Mouse (Mus musculus): ENCODE measurements at regions not wholly inside any gene's neighbourhood (a gene's known extent, or its start where the extent isn't known, plus 50 kb on each side); places are given as distances from the start of the nearest gene placed in this dataset.

GRCm38 (mm10) chr15:36719241-36719640 is 288.3 kb downstream of the Zfp706 start:
- no peak for DNase-seq (ENCODE audit: low spot score)
- intact Hi-C loops (cut with DNase I), result loop anchor here (5.0 to 10.0 kb wide), 3 partner anchors 63 to 386 kb away; partner anchors contain the start of gene Zfp706

DNA sequence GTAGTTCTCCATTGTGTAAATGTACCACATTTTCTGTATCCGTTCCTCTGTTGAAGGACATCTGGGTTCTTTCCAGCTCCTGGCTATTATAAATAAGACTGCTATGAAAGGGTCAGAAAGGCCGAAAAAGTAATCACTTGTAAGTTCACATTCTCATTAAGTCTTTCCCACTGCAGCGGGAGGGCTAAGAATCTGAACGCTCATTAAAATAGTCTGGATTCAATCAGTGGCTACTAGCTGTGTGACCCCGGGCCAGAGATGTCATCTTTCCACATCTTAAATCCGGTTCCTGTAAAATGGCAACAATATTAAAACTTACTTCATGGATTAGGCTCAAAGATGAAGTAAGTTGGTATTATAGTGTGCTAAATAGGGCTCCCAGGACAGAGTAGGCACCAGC is 289.7 kb downstream of the Zfp706 start:
- intact Hi-C loops (cut with DNase I), result loop anchor here (5.0 to 10.0 kb wide), 3 partner anchors 64 to 387 kb away; partner anchors contain the start of gene Zfp706
- DNase-seq (ENCODE audit: low spot score), result no peak

DNA sequence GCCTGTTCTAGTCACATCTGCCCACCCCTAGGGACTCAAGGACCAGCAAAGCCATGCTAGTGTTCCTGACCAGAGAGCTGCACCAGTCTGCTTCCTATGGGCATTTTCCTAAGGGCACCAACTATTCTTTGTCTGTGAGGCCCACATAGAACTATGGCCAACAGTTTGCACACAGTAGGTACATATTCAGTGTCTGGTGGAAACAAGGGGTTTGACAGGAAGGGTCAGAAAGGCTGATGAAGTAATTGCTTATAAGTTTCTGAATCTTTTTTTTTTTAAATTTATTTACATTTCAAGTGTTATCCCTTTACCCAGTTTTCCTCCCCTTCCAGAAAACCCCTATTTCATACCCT is 290.9 kb downstream of the Zfp706 start:
- DNase-seq (ENCODE audit: low spot score), result no peak
- intact Hi-C loops (cut with DNase I), result loop anchor here (5.0 to 10.0 kb wide), 3 partner anchors 66 to 388 kb away; partner anchors contain the start of gene Zfp706

DNA sequence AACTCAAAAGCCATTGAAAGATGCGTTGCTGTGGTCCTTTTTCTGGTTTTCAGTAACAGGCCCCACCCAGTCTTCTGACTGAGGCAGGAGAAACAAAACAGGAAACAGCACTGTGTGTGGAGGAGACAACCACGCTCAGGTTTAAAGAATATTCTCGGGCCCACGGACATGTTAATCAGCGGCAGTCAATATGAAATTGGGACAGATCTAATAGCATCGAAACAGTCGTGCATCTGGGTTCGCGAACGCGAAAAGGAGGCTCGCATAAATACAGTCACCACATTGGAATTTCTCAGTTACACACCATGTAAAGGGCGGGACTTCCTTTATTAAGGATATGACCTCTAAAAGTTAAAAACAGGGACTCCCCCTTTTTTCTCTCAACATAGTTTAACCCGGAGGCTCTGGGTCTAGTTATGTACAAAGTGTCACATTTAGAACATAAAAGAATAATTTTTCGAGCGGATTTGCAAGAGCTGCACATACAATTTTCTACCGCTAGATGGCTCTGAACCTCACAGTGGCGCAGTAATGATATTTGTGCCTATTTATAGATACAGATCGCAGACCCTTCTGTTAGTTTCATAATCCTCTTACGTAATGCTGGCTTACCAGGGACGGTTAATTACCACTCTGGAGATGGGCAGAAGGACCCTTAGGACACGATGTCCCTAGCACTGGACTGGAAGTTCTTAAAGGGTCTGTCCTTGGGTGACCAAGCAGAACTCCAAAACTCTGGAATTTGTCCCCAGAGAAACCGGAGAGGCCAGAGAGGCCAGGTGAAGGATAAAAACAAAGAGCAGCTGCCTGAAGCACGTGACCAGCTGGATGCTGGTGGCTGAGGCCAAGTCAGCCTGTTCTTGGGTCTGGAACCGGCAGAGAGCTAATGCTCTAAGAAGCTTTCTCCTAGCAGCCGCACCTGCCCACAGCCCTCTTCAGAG is 291.6 kb downstream of the Zfp706 start:
- intact Hi-C loops (cut with DNase I), result loop anchor here (5.0 to 10.0 kb wide), 3 partner anchors 66 to 389 kb away; partner anchors contain the start of gene Zfp706

GRCm38 (mm10) chr15:36715159-36715558 is 292.4 kb downstream of the Zfp706 start:
- no peak for DNase-seq (ENCODE audit: low spot score)
- intact Hi-C loops (cut with DNase I), result loop anchor here (5.0 to 10.0 kb wide), 3 partner anchors 67 to 390 kb away; partner anchors contain the start of gene Zfp706

More for the DNA sequence above, 291.6 kb downstream of the Zfp706 start:
- DNase-seq (ENCODE audit: low spot score), result peak; percentile 78

- no peak for DNase-seq (ENCODE audit: low spot score)
- intact Hi-C loops (cut with DNase I), result loop anchor here (2.0 to 10.0 kb wide), 4 partner anchors 99 to 542 kb away; no protein-coding TSS in a partner anchor
These were observed 297.8 kb downstream of the Zfp706 start for GRCm38 (mm10) chr15:36709788-36710187.

DNA sequence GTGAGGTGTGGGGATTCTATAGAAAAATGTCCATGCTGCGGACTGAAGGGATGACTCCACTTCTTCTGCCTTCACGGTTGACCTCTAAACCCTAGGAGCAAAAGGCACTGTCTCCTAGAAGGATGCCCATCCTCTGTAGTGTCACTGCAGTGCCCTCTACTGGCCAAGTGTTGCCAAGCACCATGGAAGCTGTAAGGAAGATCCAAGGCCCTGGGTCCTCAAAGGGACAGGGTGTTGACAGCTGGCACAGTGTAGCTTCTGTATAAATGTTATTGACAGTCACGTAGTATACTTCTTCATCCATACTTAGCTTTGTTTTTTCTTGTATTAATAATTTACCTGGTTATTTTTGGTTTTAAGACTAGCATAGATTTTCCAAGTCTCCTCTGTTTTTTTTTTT is 299.1 kb downstream of the Zfp706 start:
- intact Hi-C loops (cut with DNase I), result loop anchor here (1.0 to 5.0 kb wide), 4 partner anchors 98 to 541 kb away; no protein-coding TSS in a partner anchor
- peak; percentile 27 for DNase-seq (ENCODE audit: low spot score)

DNA sequence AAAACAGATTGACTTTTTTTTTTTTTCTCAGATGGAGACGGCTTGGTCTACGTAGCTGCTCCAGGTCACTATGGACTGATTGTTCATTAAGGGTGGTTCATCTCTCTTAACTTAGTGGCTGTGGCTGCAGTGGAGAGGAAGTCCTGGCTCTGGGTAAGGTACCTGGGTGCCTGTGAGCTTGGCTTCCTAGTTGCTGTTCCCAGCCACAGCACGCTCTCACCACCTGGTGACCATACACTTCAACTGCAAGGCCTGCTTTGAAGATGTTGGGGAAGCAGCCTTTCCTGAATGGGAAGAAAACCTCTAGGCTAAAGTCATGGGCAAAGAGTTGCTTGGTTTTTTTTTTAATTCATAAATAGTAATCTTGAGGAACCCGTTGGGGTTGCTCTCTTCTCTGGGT is 301.6 kb downstream of the Zfp706 start:
- intact Hi-C loops (cut with DNase I), result loop anchor here (1.0 to 5.0 kb wide), 3 partner anchors 127 to 539 kb away; no protein-coding TSS in a partner anchor
- no peak for DNase-seq (ENCODE audit: low spot score)

DNA sequence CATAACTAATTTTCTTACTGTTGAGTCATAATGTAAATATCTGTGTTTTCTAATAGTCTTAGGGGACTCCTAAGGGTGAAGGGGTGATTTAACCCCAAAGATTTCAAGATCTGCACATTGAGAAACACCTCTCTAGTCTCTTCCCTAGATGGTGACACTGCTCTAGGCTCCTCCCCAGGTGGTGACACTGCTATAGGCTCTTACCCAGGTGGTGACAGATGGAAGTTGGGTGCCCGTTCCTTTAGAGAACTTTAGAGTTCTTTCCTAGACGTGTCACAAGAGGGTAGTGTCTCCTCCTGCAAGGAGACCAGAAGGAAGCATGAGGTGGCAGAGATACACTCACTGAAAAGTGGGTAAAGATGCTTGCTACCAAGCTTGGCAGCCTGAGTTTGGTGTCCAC is 302.2 kb downstream of the Zfp706 start:
- DNase-seq (ENCODE audit: low spot score), result no peak
- intact Hi-C loops (cut with DNase I), result loop anchor here (5.0 kb wide), 2 partner anchors 188 to 538 kb away; no protein-coding TSS in a partner anchor

GRCm38 (mm10) chr15:36701846-36702245 is 305.7 kb downstream of the Zfp706 start:
- no peak for DNase-seq (ENCODE audit: low spot score)
- intact Hi-C loops (cut with DNase I), result no loop called here

- intact Hi-C loops (cut with DNase I), result no loop called here
These were observed 307.4 kb downstream of the Zfp706 start for GRCm38 (mm10) chr15:36700196-36700595.

DNA sequence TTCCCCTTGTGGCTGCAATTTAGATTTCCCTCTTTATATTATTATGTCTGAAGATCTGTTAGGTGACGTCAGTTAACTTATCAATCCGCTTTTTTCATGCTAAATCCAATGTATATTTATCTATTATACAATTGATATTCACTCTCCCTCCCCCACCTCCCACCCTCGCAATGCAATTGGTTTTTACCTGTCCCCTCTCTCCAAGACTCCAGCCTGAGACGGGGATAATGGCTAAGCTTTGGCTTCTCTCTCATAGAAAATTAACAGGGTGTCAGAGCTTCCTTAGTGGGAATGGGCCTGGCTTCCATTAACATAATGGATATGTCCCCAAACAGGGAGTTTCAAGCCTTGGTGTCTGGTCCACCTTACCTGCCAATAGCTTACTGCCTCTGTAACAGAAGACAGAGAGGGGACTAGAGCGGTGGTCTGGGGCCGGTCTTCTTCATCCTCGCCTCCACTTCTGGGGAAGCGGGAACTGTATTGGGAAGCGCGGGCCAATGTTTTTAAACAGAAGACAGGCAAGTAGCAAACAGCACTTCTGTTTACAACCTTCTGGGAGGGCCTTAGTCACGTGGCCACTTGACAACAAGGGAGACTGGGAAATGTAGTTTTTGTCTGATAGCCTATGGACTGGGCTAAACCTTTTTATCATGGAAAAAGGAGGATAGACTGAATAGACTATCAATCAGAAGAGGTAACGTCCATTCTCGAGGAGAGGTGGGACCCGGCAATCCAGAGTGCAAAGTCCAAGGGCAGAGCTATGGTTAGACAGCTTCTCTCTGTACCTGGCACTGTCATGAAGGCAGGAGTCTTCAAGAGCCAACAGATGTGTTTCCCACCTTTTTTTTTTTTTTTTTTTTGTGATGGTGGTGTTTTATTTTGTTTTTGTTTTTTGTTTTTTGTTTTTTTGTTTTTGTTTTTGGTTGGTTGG is 312.1 kb downstream of the Zfp706 start:
- DNase-seq (ENCODE audit: low spot score), result no peak
- intact Hi-C loops (cut with DNase I), result no loop called here

More at GRCm38 (mm10) chr15:36700196-36700595, 307.4 kb downstream of the Zfp706 start:
- no peak for DNase-seq (ENCODE audit: low spot score)

GRCm38 (mm10) chr15:36691002-36691652 is 316.4 kb downstream of the Zfp706 start:
- DNase-seq (ENCODE audit: low spot score), result no peak
- intact Hi-C loops (cut with DNase I), result loop anchor here (5.0 kb wide), 1 partner anchor 79 kb away; no protein-coding TSS in a partner anchor

- intact Hi-C loops (cut with DNase I), result loop anchor here (5.0 kb wide), 1 partner anchor 78 kb away; no protein-coding TSS in a partner anchor
- DNase-seq (ENCODE audit: low spot score), result no peak
These were observed 317.7 kb downstream of the Zfp706 start for GRCm38 (mm10) chr15:36689881-36690280.

DNA sequence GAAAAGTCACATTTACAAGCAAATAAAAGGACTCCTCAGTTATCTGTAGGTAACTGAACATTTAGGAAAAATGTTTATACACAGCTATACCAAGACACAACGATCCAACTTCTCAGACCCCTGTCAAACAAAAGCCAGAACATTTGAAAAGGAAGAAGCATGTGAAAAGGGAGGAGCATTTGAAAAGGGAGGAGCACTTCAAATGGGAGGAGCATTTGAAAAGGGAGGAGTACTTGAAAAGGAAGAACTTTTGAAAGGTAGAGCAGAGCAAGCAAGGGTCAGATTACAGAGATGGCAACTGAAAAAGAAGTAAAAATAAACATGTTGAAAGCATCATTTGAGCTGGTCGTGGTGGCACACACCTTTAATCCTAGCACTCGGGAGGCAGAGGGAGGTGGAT is 318.3 kb downstream of the Zfp706 start:
- intact Hi-C loops (cut with DNase I), result no loop called here
- DNase-seq (ENCODE audit: low spot score), result no peak

DNA sequence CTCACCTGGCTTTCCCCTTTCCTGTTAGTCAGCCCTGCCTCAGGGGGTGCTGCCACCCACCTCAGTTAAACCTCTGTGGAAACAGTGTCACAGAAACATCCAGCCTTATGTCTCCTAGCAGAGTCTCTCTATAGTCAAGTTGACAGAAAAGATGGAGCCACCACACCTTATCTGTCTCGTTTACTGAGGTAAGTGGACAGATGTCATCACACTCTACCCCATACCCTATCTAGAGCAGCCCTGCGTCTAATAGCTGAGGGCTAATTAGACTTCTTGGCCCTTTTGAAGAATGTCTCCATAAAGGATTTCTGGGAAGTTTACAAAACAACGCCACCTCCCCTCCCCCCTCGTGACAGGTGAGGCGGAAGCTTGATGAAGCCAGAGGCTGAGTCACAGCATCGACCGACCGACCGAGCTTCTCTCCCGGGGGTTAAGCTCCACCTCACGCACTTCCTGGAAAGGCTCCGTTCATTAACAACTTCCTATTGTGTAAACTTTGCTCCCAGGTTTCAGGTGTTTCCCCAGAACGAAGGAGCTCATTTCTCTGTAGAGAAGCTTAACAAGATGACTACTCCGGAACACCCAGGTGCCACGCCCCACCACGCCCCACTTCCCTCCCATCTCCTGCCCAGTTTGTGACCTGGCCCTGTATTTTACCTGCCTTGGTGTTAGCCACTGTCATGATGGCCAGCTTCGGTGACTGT is 319.4 kb downstream of the Zfp706 start:
- intact Hi-C loops (cut with DNase I), result no loop called here

GRCm38 (mm10) chr15:36684684-36685083 is 322.9 kb downstream of the Zfp706 start:
- intact Hi-C loops (cut with DNase I), result no loop called here

More for the DNA sequence above, 319.4 kb downstream of the Zfp706 start:
- DNase-seq (ENCODE audit: low spot score), result no peak

GRCm38 (mm10) chr15:36682832-36683231 is 324.7 kb downstream of the Zfp706 start:
- DNase-seq (ENCODE audit: low spot score), result no peak
- intact Hi-C loops (cut with DNase I), result no loop called here

More at GRCm38 (mm10) chr15:36684684-36685083, 322.9 kb downstream of the Zfp706 start:
- no peak for DNase-seq (ENCODE audit: low spot score)
